Mouse (Mus musculus) gastrocnemius, postnatal 14 days (tissue): ENCODE data around the gene Psmc5. TPM values are rescaled to one million over a fixed set of nuclear protein-coding genes. Genes with fewer than 3 reads are reported as not detected.
A peak's percentile ranks its signal among the peaks of the same experiment; 100 is the strongest.

Experiments used
- DNase-seq: peaks from one replicate; pipeline ENCODE4 v3.0.0; 2021; ENCODE audit warnings: mixed read lengths
- intact Hi-C: fragments of 180-260 bp; cut with DNase I; formaldehyde crosslinking; loops from one replicate; pipeline ENCODE4 v1.15.1; 2025; ENCODE audit warnings: low total_unique reads
- total RNA-seq, 2 experiments: library from RNA; stranded (reverse); gene quantifications; 2 replicates each; pipeline ENCODE4 v1.2.3; 2021

Psmc5 gene
- total RNA-seq, 2 experiments from 2014 or later = 133 to 137 TPM

GRCm38 (mm10) chr11:106267311-106267852 is 11.4 kb downstream of the Psmc5 start:
- intact Hi-C loops = no loop called here
- DNase-seq = peak; percentile 51

- intact Hi-C loops = no loop called here
Measured at GRCm38 (mm10) chr11:106267871-106268270, 11.9 kb downstream of the Psmc5 start.

GRCm38 (mm10) chr11:106268326-106269059 is 12.5 kb downstream of the Psmc5 start:
- intact Hi-C loops = no loop called here
- peak; percentile 90 for DNase-seq

More at GRCm38 (mm10) chr11:106267871-106268270, 11.9 kb downstream of the Psmc5 start:
- no peak for DNase-seq

GRCm38 (mm10) chr11:106269060-106269431 is 13.1 kb downstream of the Psmc5 start:
- intact Hi-C loops = no loop called here

GRCm38 (mm10) chr11:106271131-106271793 is 15.3 kb downstream of the Psmc5 start:
- no peak for DNase-seq
- intact Hi-C loops = no loop called here

More at GRCm38 (mm10) chr11:106269060-106269431, 13.1 kb downstream of the Psmc5 start:
- DNase-seq = peak; percentile 40

- intact Hi-C loops = no loop called here
- DNase-seq = peak; percentile 40
Measured at GRCm38 (mm10) chr11:106271794-106272643, 16.1 kb downstream of the Psmc5 start.

- peak; percentile 100 for DNase-seq
- intact Hi-C loops = no loop called here
Measured at GRCm38 (mm10) chr11:106272644-106273310, 16.8 kb downstream of the Psmc5 start, which contains the start of gene Smarcd2. Gene Smarcd2 (minus strand): TSS chr11:106272972.

GRCm38 (mm10) chr11:106273311-106273684 is 17.3 kb downstream of the Psmc5 start:
- DNase-seq = no peak
- intact Hi-C loops = no loop called here

- intact Hi-C loops = no loop called here
- no peak for DNase-seq
Measured at GRCm38 (mm10) chr11:106273811-106274210, 17.9 kb downstream of the Psmc5 start.

GRCm38 (mm10) chr11:106274374-106274773 is 18.4 kb downstream of the Psmc5 start:
- intact Hi-C loops = no loop called here

GRCm38 (mm10) chr11:106274971-106275411 is 19.0 kb downstream of the Psmc5 start:
- DNase-seq = peak; percentile 64
- intact Hi-C loops = no loop called here

More at GRCm38 (mm10) chr11:106274374-106274773, 18.4 kb downstream of the Psmc5 start:
- DNase-seq = no peak

- peak; percentile 91 for DNase-seq
- intact Hi-C loops = no loop called here
Measured at GRCm38 (mm10) chr11:106276454-106276853, 20.5 kb downstream of the Psmc5 start, which contains the start of gene Tcam1. Gene Tcam1 (plus strand): TSS chr11:106276672.

GRCm38 (mm10) chr11:106282452-106282851 is 26.5 kb downstream of the Psmc5 start:
- DNase-seq = no peak
- intact Hi-C loops = no loop called here

GRCm38 (mm10) chr11:106283371-106283770 is 27.4 kb downstream of the Psmc5 start:
- no peak for DNase-seq
- intact Hi-C loops = no loop called here

- intact Hi-C loops = no loop called here
- DNase-seq = no peak
Measured at GRCm38 (mm10) chr11:106284126-106284525, 28.2 kb downstream of the Psmc5 start.

- intact Hi-C loops = no loop called here
- peak; percentile 4 for DNase-seq
Measured at GRCm38 (mm10) chr11:106286206-106286605, 30.3 kb downstream of the Psmc5 start.

- no peak for DNase-seq
- intact Hi-C loops = no loop called here
Measured at GRCm38 (mm10) chr11:106286987-106287386, 31.0 kb downstream of the Psmc5 start.

GRCm38 (mm10) chr11:106289369-106289768 is 33.4 kb downstream of the Psmc5 start:
- intact Hi-C loops = no loop called here
- peak; percentile 82 for DNase-seq

- intact Hi-C loops = no loop called here
- DNase-seq = no peak
Measured at GRCm38 (mm10) chr11:106290376-106290775, 34.4 kb downstream of the Psmc5 start.
